Mouse (Mus musculus) ES-E14 (cell line): ENCODE measurements around the gene Myl9.

Experiments used
- CHD2 ChIP-seq: IDR thresholded peaks from 2 replicates; pipeline ENCODE4 v1.6.1; 2014; ENCODE audit warnings: mild to moderate bottlenecking, low read depth, low read length, inconsistent platforms
- HCFC1 ChIP-seq: IDR thresholded peaks from 2 replicates; pipeline ENCODE4 v1.6.1; 2012; ENCODE audit warnings: low read length, inconsistent platforms, borderline replicate concordance; ENCODE audit not compliant: insufficient read depth
- ZNF384 ChIP-seq: IDR thresholded peaks from 2 replicates; pipeline ENCODE4 v1.6.1; 2012; ENCODE audit warnings: low read depth, low read length, inconsistent platforms

- TF ChIP-seq HCFC1 (no peak), CHD2 (no peak), ZNF384 (no peak)
Observed at GRCm38 (mm10) chr2:156741998-156742397, 33.2 kb upstream of the Myl9 start.
